Mouse (Mus musculus): ENCODE measurements at regions not wholly inside any gene's neighbourhood (a gene's known extent, or its start where the extent isn't known, plus 50 kb on each side); places are given as distances from the start of the nearest gene placed in this dataset.
A peak's percentile ranks its signal among the peaks of the same experiment; 100 is the strongest.

- Histone ChIP-seq H3K27me3 (ENCODE audit: control insufficient read depth, insufficient read depth, low read length) (no peaks in the 10 kb centered on the region), H3K9me3 (replicated peaks; ENCODE audit: control insufficient read depth, low read length) (no peaks in the 10 kb centered on the region), H3K4me1 (ENCODE audit: control insufficient read depth, insufficient read depth, low read length) (no peaks in the 10 kb centered on the region), H3K4me2 (ENCODE audit: low read depth, low read length) (no peak overlapping the region), H3K9ac (ENCODE audit: low read length) (no peak overlapping the region), H3K36me3 (ENCODE audit: control insufficient read depth, insufficient read depth, low read length) (no peaks in the 10 kb centered on the region), H3K4me3 (replicated peaks; ENCODE audit: low read length) (no peak overlapping the region), H3K27ac (ENCODE audit: low read length) (no peak overlapping the region)
- WGBS = 63% methylated on average over 9 of the region's 9 CpGs
- no peak for ATAC-seq (ENCODE audit: insufficient read depth, low FRiP score)
These were observed 59.8 kb upstream of the Larp1 start for GRCm38 (mm10) chr11:57949067-57949466.

- no peaks in the 10 kb centered on the region for H3K27me3 ChIP-seq (ENCODE audit: control insufficient read depth, insufficient read depth, low read length)
- H3K4me2 ChIP-seq (ENCODE audit: low read depth, low read length) = no peak overlapping the region
- 87% methylated on average over 4 of the region's 4 CpGs for WGBS
- no peak overlapping the region for H3K9ac ChIP-seq (ENCODE audit: low read length)
- no peaks in the 10 kb centered on the region for H3K9me3 ChIP-seq (replicated peaks; ENCODE audit: control insufficient read depth, low read length)
- no peaks in the 10 kb centered on the region for H3K36me3 ChIP-seq (ENCODE audit: control insufficient read depth, insufficient read depth, low read length)
- no peaks in the 10 kb centered on the region for H3K4me1 ChIP-seq (ENCODE audit: control insufficient read depth, insufficient read depth, low read length)
- no peak overlapping the region for H3K4me3 ChIP-seq (replicated peaks; ENCODE audit: low read length)
- H3K27ac ChIP-seq (ENCODE audit: low read length) = no peak overlapping the region
- no peak for ATAC-seq (ENCODE audit: insufficient read depth, low FRiP score)
These were observed 61.5 kb upstream of the Larp1 start for GRCm38 (mm10) chr11:57947347-57947746.

GRCm38 (mm10) chr11:57934391-57934850 lies 74.4 kb upstream of the Larp1 start:
- ATAC-seq (ENCODE audit: insufficient read depth, low FRiP score) = peak; percentile 42
- H3K27ac ChIP-seq (ENCODE audit: low read length) = no peak overlapping the region
- peak overlapping the region; percentile 34 for H3K4me3 ChIP-seq (replicated peaks; ENCODE audit: low read length)
- peaks cover 2% of the 10 kb centered on the region; the same call in 1 of the 2 replicates for H3K27me3 ChIP-seq (ENCODE audit: control insufficient read depth, insufficient read depth, low read length)
- peak overlapping the region; percentile 68 for H3K9ac ChIP-seq (ENCODE audit: low read length)
- H3K36me3 ChIP-seq (ENCODE audit: control insufficient read depth, insufficient read depth, low read length) = no peaks in the 10 kb centered on the region
- WGBS = 12% methylated on average over 13 of the region's 13 CpGs
- peak overlapping the region; percentile 52 for H3K4me2 ChIP-seq (ENCODE audit: low read depth, low read length)
- H3K4me1 ChIP-seq (ENCODE audit: control insufficient read depth, insufficient read depth, low read length) = peaks cover 8% of the 10 kb centered on the region
- H3K9me3 ChIP-seq (replicated peaks; ENCODE audit: control insufficient read depth, low read length) = no peaks in the 10 kb centered on the region; the same call in 1 of the 2 replicates

- H3K27ac ChIP-seq (ENCODE audit: low read length) = no peak overlapping the region
- 18% methylated on average over 5 of the region's 5 CpGs for WGBS
- peaks cover 2% of the 10 kb centered on the region; the same call in 1 of the 2 replicates for H3K27me3 ChIP-seq (ENCODE audit: control insufficient read depth, insufficient read depth, low read length)
- H3K9me3 ChIP-seq (replicated peaks; ENCODE audit: control insufficient read depth, low read length) = no peaks in the 10 kb centered on the region; the same call in 1 of the 2 replicates
- H3K4me1 ChIP-seq (ENCODE audit: control insufficient read depth, insufficient read depth, low read length) = peaks cover 10% of the 10 kb centered on the region
- no peak overlapping the region for H3K4me3 ChIP-seq (replicated peaks; ENCODE audit: low read length)
- H3K9ac ChIP-seq (ENCODE audit: low read length) = no peak overlapping the region; the same call in 1 of the 2 replicates
- no peak overlapping the region for H3K4me2 ChIP-seq (ENCODE audit: low read depth, low read length)
- H3K36me3 ChIP-seq (ENCODE audit: control insufficient read depth, insufficient read depth, low read length) = no peaks in the 10 kb centered on the region
- ATAC-seq (ENCODE audit: insufficient read depth, low FRiP score) = no peak
These were observed 75.8 kb upstream of the Larp1 start for GRCm38 (mm10) chr11:57933065-57933464.

GRCm38 (mm10) chr11:57929506-57929905 lies 79.4 kb upstream of the Larp1 start:
- Histone ChIP-seq H3K9ac (ENCODE audit: low read length) (peak overlapping the region; percentile 50), H3K9me3 (replicated peaks; ENCODE audit: control insufficient read depth, low read length) (no peaks in the 10 kb centered on the region), H3K4me3 (replicated peaks; ENCODE audit: low read length) (no peak overlapping the region; the same call in 1 of the 2 replicates), H3K4me2 (ENCODE audit: low read depth, low read length) (peak overlapping the region; percentile 37), H3K27ac (ENCODE audit: low read length) (no peak overlapping the region), H3K36me3 (ENCODE audit: control insufficient read depth, insufficient read depth, low read length) (no peaks in the 10 kb centered on the region), H3K27me3 (ENCODE audit: control insufficient read depth, insufficient read depth, low read length) (peaks cover 2% of the 10 kb centered on the region; the same call in 1 of the 2 replicates), H3K4me1 (ENCODE audit: control insufficient read depth, insufficient read depth, low read length) (peaks cover 10% of the 10 kb centered on the region)
- peak; percentile 62; the same call in 1 of the 2 replicates for ATAC-seq (ENCODE audit: insufficient read depth, low FRiP score)
- 5% methylated on average over 18 of the region's 18 CpGs for WGBS

GRCm38 (mm10) chr11:57920263-57920662 lies 87.6 kb upstream of the Hand1 start:
- no peak overlapping the region for H3K27ac ChIP-seq (ENCODE audit: low read length)
- no peak overlapping the region for H3K9ac ChIP-seq (ENCODE audit: low read length)
- ATAC-seq (ENCODE audit: insufficient read depth, low FRiP score) = no peak
- 81% methylated on average over 2 of the region's 2 CpGs for WGBS
- no peaks in the 10 kb centered on the region for H3K9me3 ChIP-seq (replicated peaks; ENCODE audit: control insufficient read depth, low read length)
- no peaks in the 10 kb centered on the region for H3K27me3 ChIP-seq (ENCODE audit: control insufficient read depth, insufficient read depth, low read length)
- peaks cover 7% of the 10 kb centered on the region; the same call in 1 of the 2 replicates for H3K4me1 ChIP-seq (ENCODE audit: control insufficient read depth, insufficient read depth, low read length)
- no peak overlapping the region for H3K4me2 ChIP-seq (ENCODE audit: low read depth, low read length)
- H3K4me3 ChIP-seq (replicated peaks; ENCODE audit: low read length) = no peak overlapping the region
- no peaks in the 10 kb centered on the region for H3K36me3 ChIP-seq (ENCODE audit: control insufficient read depth, insufficient read depth, low read length)

GRCm38 (mm10) chr11:57918447-57919059 lies 85.9 kb upstream of the Hand1 start:
- no peak overlapping the region for H3K9ac ChIP-seq (ENCODE audit: low read length)
- 85% methylated on average over 18 of the region's 18 CpGs for WGBS
- no peaks in the 10 kb centered on the region for H3K9me3 ChIP-seq (replicated peaks; ENCODE audit: control insufficient read depth, low read length)
- no peak overlapping the region for H3K27ac ChIP-seq (ENCODE audit: low read length)
- H3K4me3 ChIP-seq (replicated peaks; ENCODE audit: low read length) = no peak overlapping the region
- no peaks in the 10 kb centered on the region for H3K27me3 ChIP-seq (ENCODE audit: control insufficient read depth, insufficient read depth, low read length)
- no peak overlapping the region for H3K4me2 ChIP-seq (ENCODE audit: low read depth, low read length)
- H3K36me3 ChIP-seq (ENCODE audit: control insufficient read depth, insufficient read depth, low read length) = no peaks in the 10 kb centered on the region
- peaks cover 7% of the 10 kb centered on the region for H3K4me1 ChIP-seq (ENCODE audit: control insufficient read depth, insufficient read depth, low read length)
- no peak for ATAC-seq (ENCODE audit: insufficient read depth, low FRiP score)

GRCm38 (mm10) chr11:57917974-57918373 lies 85.4 kb upstream of the Hand1 start:
- no peak overlapping the region for H3K4me2 ChIP-seq (ENCODE audit: low read depth, low read length)
- H3K9ac ChIP-seq (ENCODE audit: low read length) = no peak overlapping the region
- H3K4me3 ChIP-seq (replicated peaks; ENCODE audit: low read length) = no peak overlapping the region
- no peaks in the 10 kb centered on the region for H3K36me3 ChIP-seq (ENCODE audit: control insufficient read depth, insufficient read depth, low read length)
- 76% methylated on average over 5 of the region's 5 CpGs for WGBS
- peaks cover 12% of the 10 kb centered on the region for H3K4me1 ChIP-seq (ENCODE audit: control insufficient read depth, insufficient read depth, low read length)
- H3K27ac ChIP-seq (ENCODE audit: low read length) = no peak overlapping the region
- no peaks in the 10 kb centered on the region for H3K27me3 ChIP-seq (ENCODE audit: control insufficient read depth, insufficient read depth, low read length)
- no peaks in the 10 kb centered on the region for H3K9me3 ChIP-seq (replicated peaks; ENCODE audit: control insufficient read depth, low read length)
- no peak for ATAC-seq (ENCODE audit: insufficient read depth, low FRiP score)

- Histone ChIP-seq H3K4me1 (ENCODE audit: control insufficient read depth, insufficient read depth, low read length) (peaks cover 12% of the 10 kb centered on the region), H3K36me3 (ENCODE audit: control insufficient read depth, insufficient read depth, low read length) (no peaks in the 10 kb centered on the region), H3K4me3 (replicated peaks; ENCODE audit: low read length) (no peak overlapping the region), H3K27me3 (ENCODE audit: control insufficient read depth, insufficient read depth, low read length) (no peaks in the 10 kb centered on the region), H3K4me2 (ENCODE audit: low read depth, low read length) (no peak overlapping the region), H3K27ac (ENCODE audit: low read length) (no peak overlapping the region), H3K9ac (ENCODE audit: low read length) (no peak overlapping the region), H3K9me3 (replicated peaks; ENCODE audit: control insufficient read depth, low read length) (no peaks in the 10 kb centered on the region)
- no peak for ATAC-seq (ENCODE audit: insufficient read depth, low FRiP score)
- 11% methylated on average over 6 of the region's 6 CpGs for WGBS
These were observed 83.4 kb upstream of the Hand1 start for GRCm38 (mm10) chr11:57916016-57916415.

Measured in stomach, embryonic 16.5 days (tissue).